Mouse (Mus musculus): ENCODE data around the gene Vwa3b.

Vwa3b gene

GRCm38 (mm10) chr1:37230404-37230803 lies 204.0 kb downstream of the Vwa3b start:
- DNase-seq (ENCODE audit: low read depth, low spot score), result no peak

DNA sequence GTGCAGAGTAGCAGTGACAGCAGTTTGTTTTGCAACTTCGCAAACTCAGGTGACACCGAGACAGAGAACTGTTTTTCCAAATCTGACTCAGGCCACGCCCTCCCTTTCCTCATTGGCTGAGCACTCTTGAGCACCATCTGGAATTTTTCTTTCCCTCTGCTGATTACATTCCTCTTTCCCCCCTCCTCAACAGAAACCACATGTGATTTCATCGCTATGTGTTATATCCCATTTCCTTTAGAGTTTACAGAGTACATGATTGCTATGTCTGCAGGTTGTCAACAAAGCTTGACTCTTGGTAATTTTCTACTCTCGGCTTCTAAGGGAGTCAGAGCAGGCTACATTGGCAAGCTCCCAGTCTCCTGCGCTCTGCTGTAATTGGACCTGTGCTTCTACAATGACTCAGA lies 204.9 kb downstream of the Vwa3b start:
- no peak for DNase-seq (ENCODE audit: low read depth, low spot score)

All from CD4-positive helper T cell, adult 2 months (primary cell).